Mouse (Mus musculus): ENCODE data around the gene Gm20696.

Gene Gm20696

DNA sequence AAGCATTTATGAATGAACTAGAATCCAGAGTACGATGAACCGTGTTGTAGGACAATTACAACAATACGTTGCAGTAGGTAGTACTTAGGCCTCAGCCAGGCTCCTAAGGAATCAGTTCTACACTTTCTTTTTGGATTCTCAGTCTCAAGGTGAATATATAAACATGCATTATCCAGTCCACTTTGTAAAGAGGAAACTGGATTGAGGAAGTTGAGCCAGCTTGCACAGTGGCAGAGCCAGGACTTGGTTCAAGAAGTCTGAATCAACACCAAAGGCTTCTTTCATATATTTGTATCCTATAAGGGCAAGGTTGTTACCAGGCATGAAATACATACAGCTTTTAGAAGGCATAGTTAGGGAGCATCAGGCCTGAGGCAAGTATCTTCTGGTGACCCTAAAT is 322.2 kb downstream of the Gm20696 start:
- DNase-seq = no peak

DNA sequence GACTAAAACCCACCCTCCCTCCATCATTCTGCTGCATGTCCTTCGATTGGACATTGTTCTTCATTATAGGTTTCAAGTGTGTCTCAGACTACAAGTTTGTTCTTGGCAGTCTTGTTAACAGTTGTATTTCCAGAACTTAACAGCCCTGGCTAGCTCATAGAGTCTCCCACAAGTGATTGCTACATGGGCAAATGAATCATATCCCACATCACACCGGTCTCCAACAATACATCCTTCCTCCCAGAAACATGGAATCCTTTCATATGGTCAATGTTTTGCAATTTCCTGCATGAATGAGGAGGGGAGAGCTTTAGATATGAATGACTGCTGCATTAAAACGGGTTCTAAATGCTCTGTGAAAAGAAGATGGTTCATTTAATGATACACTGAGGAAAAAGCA is 322.8 kb downstream of the Gm20696 start:
- DNase-seq = no peak

DNA sequence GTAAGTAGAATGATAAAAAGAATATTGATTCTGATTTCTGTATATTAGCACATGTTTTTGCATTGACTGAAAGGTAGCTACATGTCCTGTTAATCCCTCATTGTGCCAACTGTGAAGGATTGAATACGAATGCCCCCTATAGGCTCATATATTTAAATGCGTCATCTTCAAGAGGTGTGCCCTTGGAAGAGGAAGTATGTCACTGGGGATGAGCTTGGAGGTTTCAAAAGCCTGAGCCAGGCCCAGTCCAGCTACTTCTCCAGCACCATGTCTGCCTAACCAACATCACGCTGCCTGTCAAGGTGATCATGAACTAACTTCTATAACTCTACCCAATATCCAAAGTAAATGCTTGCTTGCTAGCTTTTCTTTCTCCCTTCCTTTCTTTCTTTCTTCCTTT is 324.2 kb downstream of the Gm20696 start:
- DNase-seq = no peak

DNA sequence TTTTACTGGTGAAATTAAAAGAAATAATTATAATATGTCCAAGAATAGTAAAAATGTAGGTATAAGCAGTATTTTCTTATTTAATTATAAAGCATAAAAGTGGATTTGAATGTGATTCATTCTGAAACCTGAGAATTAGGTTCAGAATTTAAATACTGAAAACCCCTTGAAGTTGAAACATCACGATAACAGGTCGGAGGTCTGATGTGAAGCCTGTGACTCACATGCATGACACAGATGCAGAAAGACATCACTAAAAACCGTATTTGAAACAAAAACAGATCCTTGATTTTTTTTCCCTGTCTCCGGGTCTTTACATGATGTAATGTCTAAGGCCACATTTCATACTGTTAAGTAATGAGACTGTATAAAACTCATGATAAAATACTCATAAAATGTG is 325.7 kb downstream of the Gm20696 start:
- no peak for DNase-seq

DNA sequence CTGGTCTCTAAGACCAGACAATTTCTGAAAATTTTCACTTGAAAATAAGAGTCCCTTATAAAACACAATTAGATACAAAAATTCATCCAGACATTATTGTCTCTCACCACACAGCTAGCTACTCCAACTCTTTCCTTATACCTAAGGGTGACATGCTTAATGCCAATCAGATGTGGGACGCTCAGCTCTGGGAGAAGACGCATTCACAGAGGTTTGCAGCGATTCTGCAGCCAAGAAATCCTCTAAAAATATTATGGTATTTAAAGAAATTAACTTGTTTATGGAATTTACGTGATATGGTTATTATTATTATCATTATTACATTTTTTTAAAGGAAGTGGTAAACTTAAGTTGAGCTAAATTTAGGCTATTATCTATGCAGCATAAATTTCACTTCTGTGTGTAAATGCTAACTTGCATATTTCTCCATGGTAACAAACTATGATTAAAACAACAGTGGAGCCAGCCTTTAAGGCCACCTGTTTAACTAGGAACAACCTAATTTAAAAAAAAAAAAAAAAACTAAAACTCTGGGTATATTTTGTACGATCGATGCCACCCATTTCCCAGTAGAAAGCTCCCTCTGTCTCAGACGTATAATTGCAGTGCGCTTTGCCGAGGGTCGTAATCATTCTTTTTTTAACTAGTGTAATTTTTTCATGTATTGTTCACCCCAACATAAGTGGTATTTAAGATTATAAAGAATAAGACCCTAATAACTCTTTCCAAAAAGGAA is 326.4 kb downstream of the Gm20696 start:
- no peak for DNase-seq

DNA sequence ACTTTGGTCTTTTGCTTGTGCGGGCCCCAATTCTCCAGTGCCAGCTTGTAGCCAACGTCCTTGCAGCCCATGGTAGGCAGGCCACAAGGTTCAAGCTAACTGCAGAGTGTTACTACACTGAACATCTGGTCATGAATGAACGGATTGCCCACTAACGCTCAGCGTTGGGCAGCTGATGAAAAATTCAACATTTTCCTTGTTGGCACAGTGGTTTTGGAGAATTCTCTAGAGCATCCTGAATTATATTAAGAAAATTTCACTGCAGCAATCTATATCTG is 327.3 kb downstream of the Gm20696 start:
- DNase-seq = no peak

DNA sequence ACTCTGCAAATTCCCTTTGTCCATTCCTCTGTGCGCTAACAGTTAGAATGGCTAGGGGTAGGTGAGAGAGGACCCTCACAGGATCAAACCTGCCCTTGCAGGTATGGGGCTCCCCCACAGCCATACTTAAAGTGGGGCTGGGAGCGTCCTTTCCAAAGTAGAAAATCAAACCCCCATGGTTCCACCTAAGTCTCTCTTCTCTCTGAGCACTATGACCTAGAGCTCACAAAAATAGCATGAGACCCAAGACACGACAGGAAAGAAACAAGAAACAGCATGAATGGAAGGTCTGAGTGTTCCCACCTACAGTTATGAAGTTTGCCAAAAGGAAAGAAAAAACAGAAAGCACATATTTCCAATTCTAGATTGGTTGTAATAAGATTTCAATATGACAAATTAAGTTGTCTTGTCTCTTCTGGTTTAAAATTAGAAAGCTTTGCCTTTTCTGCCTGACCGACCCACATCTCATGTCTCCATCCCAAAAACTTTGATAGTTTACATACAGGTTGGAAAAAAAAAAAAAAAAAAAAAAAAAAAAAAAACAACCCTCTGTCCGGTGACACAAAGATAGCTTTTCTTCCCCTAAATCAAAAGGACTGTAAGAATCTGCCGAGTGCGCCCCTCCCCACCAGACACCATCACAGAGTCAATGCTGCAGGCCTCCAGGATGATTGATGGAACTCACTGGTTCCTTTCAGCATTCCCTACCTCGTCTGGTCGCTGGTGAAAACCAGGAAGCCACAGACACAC is 327.8 kb downstream of the Gm20696 start:
- no peak for DNase-seq

DNA sequence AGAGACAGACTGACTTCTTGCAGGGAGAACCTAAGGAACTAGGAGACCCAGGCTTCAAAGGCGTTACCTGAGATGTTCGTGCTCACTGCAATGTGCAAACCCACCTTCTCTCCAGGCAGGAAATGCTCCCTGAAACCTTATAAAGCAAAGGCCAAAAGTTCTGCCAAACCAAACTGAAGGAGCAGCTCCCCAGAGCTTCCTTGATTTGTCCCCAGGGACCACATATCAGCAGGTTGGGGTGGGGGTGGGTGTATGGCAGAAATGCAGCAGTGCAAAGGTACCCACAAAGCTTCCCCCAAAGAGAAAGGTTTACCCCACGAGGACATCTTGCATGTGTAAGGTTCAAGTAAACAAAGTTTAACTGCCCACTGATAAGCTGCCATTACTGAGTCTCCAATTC is 328.4 kb downstream of the Gm20696 start:
- DNase-seq = no peak

DNA sequence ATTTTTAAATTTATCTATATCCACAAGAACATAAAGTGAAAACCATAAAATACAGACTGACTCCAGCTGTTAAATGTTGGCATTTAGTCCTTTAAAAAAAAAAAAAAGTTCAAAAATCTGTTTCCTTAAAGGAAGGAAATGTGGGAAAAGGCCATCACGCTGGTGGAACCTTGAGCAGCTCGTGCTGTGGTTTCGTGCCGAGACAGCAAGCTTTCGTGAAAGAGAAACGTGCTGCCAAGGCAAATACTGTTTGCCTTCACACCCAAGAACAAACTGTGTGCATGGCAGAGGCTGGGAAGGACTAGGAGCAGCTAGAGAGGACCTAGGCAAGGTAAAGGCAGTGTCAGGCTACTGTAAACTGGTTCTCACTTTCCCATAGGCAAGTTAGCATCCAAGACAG is 329.0 kb downstream of the Gm20696 start:
- no peak for DNase-seq

DNA sequence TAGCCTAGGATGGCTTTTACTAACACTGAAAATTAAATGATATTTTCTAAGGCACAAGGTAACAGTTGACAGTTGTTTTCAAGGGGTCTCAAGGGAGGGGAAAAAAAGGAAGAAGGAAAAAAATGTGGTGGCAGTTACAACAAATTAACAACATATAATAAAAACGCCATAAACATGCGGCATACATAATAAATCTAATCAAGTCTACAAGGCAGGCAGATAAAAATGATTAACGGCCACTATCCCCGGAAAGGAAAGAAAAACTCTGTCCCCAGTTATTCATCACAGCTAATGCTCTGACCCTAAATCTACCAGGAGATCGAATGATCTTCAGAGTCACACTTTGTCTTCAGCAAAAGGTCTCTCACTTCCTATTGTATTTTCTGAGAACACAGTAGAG is 330.4 kb downstream of the Gm20696 start:
- DNase-seq = no peak

DNA sequence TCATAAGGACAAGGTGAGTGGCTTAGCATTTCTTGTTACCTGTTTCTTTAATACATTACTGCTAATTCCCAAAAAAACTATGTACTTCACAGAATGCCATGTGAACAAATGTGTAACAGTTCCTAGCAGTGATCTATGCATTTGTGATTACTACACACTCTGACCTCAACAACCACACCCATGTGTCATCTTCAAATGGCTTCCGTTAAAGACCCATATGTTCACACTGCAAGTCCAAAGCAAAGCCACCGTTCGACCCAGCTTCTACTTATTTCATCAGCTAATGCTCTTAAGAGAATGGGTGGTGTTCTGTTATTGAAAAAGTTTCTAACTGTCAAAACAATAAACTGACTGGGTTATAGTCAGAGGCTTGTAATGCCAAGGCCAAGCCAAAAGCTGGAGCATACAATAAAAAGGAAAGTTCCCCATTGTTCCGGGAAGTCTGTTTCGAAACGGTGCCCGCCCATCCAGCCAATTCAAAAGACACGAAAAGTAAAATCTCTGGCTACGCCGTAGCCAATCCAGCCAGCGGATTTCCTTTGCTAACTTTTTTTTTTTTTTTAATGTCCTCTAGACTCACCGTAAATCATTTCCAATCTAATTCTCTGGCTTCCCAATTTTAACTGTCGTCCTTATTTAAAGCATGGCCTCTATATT is 331.3 kb downstream of the Gm20696 start:
- DNase-seq = no peak

DNA sequence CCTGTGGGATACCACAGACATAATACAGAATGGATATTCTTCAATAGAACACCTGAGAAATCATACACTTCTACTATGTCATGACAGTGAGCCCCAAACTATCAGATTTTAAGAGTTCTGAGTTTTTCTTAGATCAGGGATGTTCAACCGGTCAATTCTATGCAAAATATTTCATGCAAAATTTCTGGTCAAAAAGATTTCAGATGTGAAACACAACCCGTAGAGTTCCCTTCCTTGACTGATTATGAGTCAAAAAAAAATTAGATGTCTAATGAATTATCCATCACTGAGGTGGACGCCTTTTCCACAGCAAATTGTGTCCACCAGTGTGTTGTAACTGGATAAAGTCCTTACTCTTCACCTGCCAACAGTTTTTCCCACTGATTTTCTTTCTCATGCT is 332.3 kb downstream of the Gm20696 start:
- DNase-seq = no peak

DNA sequence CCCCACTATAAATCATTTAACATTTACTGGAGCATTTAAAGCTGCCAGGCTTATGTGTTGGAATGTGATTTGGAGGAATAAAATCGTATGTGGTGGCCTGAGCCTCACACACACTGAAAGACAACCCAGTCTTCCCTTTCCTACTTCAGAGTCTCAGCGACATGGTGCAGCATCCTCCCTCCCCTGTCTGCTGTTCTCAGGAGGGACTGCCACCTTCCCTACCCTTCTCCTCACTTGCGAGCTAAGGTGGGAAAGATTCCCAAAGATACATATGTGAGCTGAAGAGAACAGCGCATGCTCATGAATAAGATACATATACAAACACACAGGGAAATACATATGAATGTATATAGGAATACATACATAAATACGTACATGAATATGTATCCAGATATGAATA is 333.5 kb downstream of the Gm20696 start:
- no peak for DNase-seq

DNA sequence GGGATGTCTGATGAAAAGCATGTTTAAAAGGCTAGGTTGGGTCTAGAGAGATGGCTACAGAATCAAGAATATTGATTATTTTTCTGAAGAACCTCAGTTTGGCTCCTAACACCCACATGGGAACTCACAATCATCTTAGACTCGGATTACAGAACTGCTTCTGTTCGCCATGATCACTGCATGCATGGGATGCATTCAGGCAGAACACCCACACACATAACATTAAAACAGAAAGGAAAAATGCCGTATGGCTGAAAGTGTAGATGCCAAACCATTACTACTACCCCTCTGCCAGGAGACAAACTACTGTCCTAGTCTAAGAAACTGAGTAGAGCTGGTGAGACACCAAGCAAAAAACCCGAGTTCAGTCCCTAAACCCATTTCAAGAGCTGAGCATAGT is 336.4 kb downstream of the Gm20696 start:
- no peak for DNase-seq

DNA sequence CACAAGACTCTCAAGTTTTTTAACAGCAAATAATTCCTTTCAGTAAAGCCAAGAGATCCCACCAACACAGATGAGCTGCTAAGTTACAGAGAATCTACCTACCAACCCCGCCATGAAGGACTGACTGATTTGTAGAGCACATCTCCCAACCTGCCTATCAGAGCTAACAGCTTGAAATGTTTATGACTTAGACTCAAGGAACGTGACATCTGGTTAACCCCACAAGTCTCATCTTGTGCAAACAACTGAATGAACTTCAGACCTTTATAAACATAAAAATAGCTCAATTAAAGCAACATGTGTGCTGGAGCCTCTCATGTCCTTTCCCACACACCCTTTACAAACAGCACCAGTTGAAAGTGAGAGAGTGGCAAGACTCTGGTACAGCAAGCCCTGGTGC is 338.0 kb downstream of the Gm20696 start:
- DNase-seq = no peak

DNA sequence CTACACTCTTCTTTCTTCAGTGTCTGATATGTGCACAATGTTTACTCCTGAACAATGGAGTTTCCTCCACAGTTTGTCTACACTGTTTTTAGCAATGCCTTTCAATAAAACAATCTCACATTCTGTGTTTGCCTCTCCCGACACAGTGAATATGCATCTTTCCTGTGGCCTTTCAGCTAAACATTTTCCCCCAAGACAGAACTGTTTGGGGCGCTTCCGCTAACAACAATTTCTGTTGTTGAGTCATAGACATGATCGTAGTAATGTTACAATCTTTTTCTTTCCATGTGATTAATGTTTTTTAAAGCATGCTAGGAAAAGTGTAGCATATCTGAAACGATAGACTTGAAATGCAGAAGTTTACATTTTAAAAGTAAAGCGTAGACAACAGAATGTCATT is 338.5 kb downstream of the Gm20696 start:
- no peak for DNase-seq

DNA sequence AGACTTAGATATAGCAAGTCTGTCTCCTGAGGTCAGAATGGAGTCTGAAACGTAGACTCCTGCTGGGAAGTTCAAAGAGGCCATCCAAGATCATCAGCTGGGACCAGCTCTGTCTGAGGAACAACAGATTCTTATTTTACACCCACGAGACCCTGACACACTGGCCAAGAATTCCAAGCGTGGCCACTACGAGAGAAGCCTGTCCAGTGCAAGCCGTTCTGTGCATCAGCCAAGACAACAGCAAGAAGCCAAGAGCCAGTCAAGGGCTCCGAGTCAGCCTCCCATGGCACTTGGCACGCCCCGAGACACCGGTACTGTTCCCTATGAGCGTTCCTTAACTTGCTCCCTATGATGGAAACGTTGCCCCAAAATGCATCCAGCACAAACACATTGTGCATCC is 338.9 kb downstream of the Gm20696 start:
- DNase-seq = no peak

DNA sequence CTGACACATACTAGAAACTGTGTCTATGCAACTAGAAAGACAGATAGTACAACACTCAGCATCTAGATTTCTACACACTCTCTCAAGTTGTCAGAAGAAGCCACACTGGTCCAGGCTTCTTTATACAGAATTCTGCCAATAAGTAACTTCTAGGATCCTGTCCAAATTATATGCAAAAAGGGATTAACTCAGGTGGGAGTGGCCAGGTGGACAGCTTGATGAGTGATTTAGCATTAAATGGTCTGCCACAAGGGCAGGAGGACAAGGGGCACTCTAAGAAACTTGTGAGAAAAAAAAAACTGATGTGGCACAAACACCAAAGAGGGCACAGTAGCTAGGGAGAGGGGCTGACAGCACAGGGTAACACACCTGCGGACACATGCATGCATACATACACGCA is 340.7 kb downstream of the Gm20696 start:
- DNase-seq = no peak

DNA sequence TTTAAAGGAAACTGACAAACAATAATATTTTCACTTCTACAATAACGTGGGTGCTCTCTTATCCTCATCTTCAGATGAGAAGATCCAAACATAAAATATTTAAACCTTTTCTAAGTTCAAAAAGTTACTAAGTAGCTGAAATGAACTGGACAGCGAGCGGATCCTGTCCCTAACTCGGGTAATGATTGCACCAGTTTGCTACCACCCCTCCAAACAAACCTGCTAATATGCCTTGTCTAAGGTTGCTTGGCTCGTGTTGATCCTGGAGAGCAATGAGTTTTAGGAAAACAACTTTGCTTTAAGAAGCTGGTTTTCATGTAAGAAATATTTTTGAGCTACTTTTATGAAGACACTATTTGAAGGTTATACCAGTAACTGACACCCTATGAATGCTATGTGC is 341.1 kb downstream of the Gm20696 start:
- DNase-seq = no peak

DNA sequence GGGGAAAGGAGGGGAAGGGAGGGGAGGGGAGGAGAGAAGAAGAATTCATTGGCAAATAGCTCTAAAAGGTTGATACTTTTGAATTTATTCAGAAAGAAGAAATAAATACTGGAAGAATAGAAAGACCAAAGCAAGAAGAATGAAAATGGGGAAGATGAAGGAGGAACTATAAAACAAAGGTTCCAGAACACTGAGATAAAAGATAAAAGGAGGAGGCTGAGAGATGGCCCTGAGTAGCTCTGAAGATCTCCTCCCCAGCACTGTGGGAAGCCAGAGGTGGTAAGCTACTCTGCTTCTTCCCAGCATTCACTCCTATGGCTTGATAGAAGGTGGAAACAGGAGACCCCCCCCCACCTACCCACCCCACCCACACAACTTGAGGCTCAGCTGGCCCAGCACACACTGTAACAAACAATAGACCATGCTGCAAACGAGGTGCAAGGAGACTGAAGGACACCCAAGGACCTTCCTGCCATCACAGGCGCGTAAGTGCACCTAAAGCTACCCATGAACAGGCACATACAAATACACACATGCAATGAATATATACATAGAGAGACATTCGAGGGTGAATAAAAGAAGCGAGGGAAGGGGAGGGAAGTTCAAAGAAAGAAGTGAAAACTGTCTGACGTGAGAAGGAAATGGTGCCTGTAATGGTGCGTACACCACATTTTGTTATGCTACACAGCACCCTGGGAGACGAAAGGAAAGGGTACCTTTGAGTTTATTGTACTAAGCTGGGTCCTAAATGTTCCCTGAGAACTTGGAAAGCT is 344.3 kb downstream of the Gm20696 start:
- DNase-seq = no peak

DNA sequence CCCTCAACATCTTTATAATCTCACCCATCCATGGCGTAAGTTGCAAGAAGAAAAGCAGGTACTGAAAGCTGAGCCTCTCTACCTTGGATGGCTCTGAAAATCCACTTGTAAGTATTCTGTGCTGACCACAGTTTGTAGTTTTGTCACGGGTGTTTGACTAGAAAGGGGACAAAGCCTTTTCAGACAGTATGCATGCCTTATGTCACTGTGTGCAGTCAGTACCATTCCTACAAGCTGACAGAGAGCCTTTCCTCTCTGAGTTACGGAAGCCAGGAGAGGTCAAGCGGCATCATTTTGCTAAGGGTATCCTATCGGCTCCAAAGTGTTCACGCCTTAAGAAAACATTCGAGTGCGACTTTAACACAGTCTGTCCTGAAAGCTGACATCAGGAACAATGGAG is 346.2 kb downstream of the Gm20696 start:
- no peak for DNase-seq

DNA sequence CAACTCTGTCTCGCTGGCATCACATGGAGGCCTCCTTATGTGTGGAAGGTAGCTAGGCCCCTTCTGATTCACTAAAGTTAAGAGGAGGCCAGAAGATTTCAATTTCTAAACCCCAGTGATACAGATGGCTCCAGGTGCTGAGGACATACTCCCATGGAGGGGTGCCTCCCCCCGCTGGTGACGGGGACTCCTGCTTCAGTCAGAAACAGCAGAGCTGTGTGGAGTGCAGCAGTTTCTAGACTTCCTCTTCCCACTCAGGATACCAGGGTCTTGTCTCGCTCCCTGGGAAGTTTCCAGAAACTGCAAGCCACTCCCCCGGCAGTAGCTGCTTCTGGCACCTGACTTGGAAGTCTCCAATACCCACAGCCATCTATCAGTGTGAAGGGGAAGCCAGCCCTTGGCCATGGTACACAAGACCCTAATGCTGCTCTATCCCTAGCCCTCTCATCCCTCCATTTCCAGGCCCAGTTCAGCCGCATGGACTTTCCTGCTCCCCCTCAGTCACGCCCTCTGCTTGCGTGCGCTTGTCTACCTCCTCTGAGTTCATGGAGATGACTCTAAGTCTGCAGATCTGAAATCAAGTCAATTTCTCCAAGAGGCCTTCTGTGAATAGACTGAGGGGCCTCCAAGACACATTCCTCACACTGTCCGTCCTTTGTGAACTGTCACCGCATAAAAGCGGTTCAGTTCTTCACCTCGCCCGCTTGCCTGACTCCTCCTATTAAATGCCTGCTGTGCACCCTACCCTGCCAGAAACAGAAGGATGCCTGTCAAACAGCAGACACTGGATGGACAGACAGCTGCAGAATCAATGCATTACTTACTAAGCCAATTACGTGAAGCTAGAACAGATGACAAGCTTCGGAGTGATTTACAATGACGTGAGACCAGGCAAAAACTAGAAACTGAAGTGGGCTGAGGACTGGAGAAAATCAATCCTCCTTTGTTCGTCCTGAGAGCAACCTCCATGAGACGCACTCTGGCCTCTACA is 346.9 kb downstream of the Gm20696 start:
- no peak for DNase-seq

All from liver (tissue).